Mouse (Mus musculus) gonadal fat pad, adult 2 months (tissue): ENCODE results near the gene Trf. TPM values are rescaled to one million over a fixed set of nuclear protein-coding genes. Genes with fewer than 3 reads are reported as not detected.

Source experiments
- DNase-seq: peaks from one replicate; pipeline ENCODE4 v3.0.0-alpha.2; 2012; ENCODE audit warnings: low read depth
- polyA plus RNA-seq: library from polyadenylated mRNA; depleted of rRNA; stranded (reverse); fragments of >200 nt; gene quantifications from 2 replicates; pipeline ENCODE4 v1.2.3, GENCODE M21; 2012; rRNA removed

Gene Trf
- polyA plus RNA-seq, 1 experiment, result 1,066 TPM

DNA sequence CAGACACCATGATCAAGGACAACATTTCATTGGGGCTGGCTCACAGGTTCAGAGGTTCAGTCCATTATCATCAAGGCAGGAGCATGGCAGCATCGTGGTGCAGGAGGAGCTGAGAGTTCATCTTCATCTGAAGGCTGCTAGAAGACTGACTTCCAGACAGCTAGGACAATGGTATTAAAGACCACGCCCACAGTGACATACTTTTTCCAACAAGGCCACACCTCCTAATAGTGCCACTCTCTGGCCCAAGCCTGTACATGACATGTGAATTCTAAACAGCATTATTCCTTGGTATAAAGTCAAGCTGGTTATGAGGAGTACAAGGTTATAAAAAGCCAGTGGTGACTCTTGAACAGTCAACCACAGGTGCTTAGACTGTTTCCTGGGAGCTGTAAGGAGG lies 75.7 kb downstream of the Trf start:
- DNase-seq, result no peak

Other genes with a start within 250 kb of the Trf start
- 36.8 and 61.6 TPM in 2 replicates for gene Slco2a1, start 241.7 kb downstream of the Trf start, polyA plus RNA-seq
- 10.1 and 12.7 TPM in 2 replicates for gene Rab6b, start 118.7 kb downstream of the Trf start, polyA plus RNA-seq
- 54.8 and 69.8 TPM in 2 replicates for gene Srprb, start 28.3 kb downstream of the Trf start, polyA plus RNA-seq
- gene Gm20425, start 137 bp downstream of the Trf start, polyA plus RNA-seq, result 0.14 and 0.30 TPM in 2 replicates
- gene 1300017J02Rik, start 74.6 kb upstream of the Trf start, polyA plus RNA-seq, result 0.63 and 1.0 TPM in 2 replicates
- gene Topbp1, start 74.8 kb upstream of the Trf start, polyA plus RNA-seq, result 8.5 and 9.8 TPM in 2 replicates
- gene Cdv3, start 135.4 kb upstream of the Trf start, polyA plus RNA-seq, result 31.2 and 39.6 TPM in 2 replicates
- not detected in 2 replicates for gene Bfsp2, start 250.0 kb upstream of the Trf start, polyA plus RNA-seq